Mouse (Mus musculus) forebrain, embryonic 12.5 days (tissue): ENCODE measurements at regions not wholly inside any gene's neighbourhood (a gene's known extent, or its start where the extent isn't known, plus 50 kb on each side); places are given as distances from the start of the nearest gene placed in this dataset.
A peak's percentile ranks its signal among the peaks of the same experiment; 100 is the strongest.
"Not testable (repeated sequence)": the region's sequence is repeated elsewhere in the genome, so short reads cannot be mapped to it uniquely, and the experiment has no call there.

Experiments
- ATAC-seq: fragments of 200-750 bp; cut with Nextera tagmentation; 2 replicates; pipeline ENCODE4 v1.8.0; 2017; ENCODE audit warnings: moderate TSS enrichment; ENCODE audit not compliant: low FRiP score
- H3K27ac ChIP-seq: fragments of 300-500 bp; sonication (generic); 2 replicates; pipeline ENCODE4 v1.5.1; 2016; ENCODE audit warnings: mild to moderate bottlenecking
- H3K27me3 ChIP-seq: fragments of 300-500 bp; sonication (generic); 2 replicates; pipeline ENCODE4 v1.6.1; 2016; ENCODE audit warnings: mild to moderate bottlenecking
- H3K36me3 ChIP-seq: fragments of 300-500 bp; sonication (generic); replicated peaks from 2 replicates; pipeline ENCODE4 v1.6.1; 2016; ENCODE audit warnings: mild to moderate bottlenecking
- H3K4me1 ChIP-seq: fragments of 300-500 bp; sonication (generic); 2 replicates; pipeline ENCODE4 v1.6.1; 2016
- H3K4me2 ChIP-seq: fragments of 300-500 bp; sonication (generic); 2 replicates; pipeline ENCODE4 v1.6.1; 2016; ENCODE audit warnings: mild to moderate bottlenecking, moderate library complexity
- H3K4me3 ChIP-seq: fragments of 300-500 bp; sonication (generic); replicated peaks from 2 replicates; pipeline ENCODE4 v1.5.1; 2016; ENCODE audit warnings: mild to moderate bottlenecking
- H3K9ac ChIP-seq: fragments of 300-500 bp; sonication (generic); 2 replicates; pipeline ENCODE4 v1.6.1; 2016; ENCODE audit warnings: mild to moderate bottlenecking
- H3K9me3 ChIP-seq: fragments of 300-500 bp; sonication (generic); 2 replicates; pipeline ENCODE4 v1.6.1; 2016
- WGBS: fragments of 180-500 bp; shearing (Covaris S2); methylation state at CpG from one replicate; pipeline ENCODE4 v1.1.7; 2016; 5-methylcytosine and 5-hydroxymethylcytosine counted together

DNA sequence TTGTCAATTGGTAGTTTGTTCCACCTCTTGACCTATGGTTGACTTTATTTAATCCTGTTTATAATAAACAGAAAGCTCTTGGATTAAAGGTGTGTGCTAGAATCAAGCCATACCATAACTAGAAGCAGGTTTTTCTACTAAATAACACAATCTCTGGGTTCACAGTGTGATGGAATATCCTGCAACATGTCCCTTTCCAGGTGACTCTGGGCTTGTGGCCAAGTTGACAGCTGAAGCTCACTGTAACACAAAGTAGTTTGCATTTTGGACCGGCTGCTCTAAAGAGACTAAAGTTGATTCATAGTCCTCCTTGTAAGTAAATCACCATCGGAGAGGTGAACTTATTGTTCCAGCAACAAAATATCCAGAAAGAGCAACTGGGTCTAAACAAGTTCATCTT lies 149.3 kb upstream of the Kctd3 start:
- H3K27me3 ChIP-seq: no peaks in the 10 kb centered on the region
- H3K4me2 ChIP-seq: no peak overlapping the region
- 85% methylated on average over 2 of the region's 2 CpGs for WGBS
- no peaks in the 10 kb centered on the region for H3K4me1 ChIP-seq
- no peak overlapping the region for H3K4me3 ChIP-seq
- no peak overlapping the region for H3K9ac ChIP-seq
- no peak overlapping the region for H3K27ac ChIP-seq
- no peaks in the 10 kb centered on the region for H3K9me3 ChIP-seq
- no peaks in the 10 kb centered on the region for H3K36me3 ChIP-seq
- ATAC-seq: no peak

DNA sequence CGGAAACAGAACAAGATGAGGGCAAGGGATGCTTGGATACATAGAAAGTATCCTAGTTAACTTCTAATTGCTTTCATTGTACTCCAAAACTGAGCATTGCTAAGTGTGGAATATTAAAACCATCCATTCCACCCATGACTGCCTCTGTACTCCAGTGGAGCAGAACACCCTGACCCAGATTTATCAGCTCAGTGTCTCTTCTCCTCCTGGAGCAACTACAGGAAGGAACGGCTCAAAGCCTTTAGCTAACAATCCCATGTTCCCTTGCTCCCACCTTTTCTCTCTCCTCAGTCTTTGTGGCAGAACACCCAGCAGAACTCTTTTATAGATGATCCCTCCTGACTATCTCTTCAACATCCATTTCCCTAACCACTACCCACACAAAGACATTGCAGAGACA lies 146.7 kb upstream of the Kctd3 start:
- H3K36me3 ChIP-seq: no peaks in the 10 kb centered on the region
- WGBS: 92% methylated on average over 2 of the region's 2 CpGs
- H3K27me3 ChIP-seq: no peaks in the 10 kb centered on the region
- H3K9me3 ChIP-seq: no peaks in the 10 kb centered on the region
- ATAC-seq: no peak
- H3K4me1 ChIP-seq: no peaks in the 10 kb centered on the region
- no peak overlapping the region for H3K4me2 ChIP-seq
- no peak overlapping the region for H3K27ac ChIP-seq
- no peak overlapping the region for H3K4me3 ChIP-seq
- no peak overlapping the region for H3K9ac ChIP-seq

DNA sequence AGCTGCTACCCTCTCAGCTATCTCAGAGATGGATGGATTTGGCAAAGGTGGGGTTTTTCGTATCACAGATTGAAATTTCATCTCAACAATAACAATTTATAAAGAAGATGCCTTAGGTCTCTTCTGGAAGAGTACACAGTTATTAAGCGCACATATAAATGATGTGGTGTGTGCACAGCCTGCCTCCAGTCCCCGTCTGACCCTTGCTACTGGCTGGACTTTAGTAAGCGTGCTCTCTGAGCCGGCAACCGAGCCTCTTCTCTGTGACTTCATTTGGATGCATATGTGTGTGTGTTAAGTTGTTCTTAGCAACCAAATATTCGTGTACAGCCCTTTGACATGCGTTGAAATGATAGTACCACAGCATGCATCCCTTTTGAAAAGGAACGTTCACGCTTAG lies 145.5 kb upstream of the Kctd3 start:
- Histone ChIP-seq H3K4me2 (no peak overlapping the region), H3K4me1 (no peaks in the 10 kb centered on the region), H3K27me3 (no peaks in the 10 kb centered on the region), H3K27ac (no peak overlapping the region), H3K4me3 (no peak overlapping the region), H3K9me3 (no peaks in the 10 kb centered on the region), H3K9ac (no peak overlapping the region), H3K36me3 (no peaks in the 10 kb centered on the region)
- ATAC-seq: no peak
- WGBS: 83% methylated on average over 10 of the region's 10 CpGs

DNA sequence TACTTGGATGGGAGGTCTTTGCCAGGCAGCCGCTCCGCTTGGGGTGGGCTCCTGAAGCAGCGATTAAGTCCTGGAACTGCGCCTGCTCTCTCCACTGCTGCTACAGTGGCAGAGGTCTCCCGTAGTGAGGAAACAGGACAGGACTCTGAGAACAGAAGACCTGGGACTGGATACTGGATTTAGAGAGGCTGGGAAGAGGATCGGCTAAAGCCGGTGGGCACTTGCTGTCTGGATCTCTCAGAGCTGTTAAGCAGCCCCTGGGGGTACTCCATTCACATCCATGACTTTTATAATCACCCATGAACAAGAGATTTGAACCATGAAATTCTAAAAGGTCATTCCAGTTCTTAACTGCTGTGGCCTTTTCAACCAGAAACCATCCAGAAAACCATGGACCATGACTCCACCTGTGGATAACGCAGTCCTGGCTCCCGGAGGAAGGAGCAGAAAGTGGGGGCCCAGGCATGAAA lies 135.4 kb upstream of the Kctd3 start:
- 47% methylated on average over 9 of the region's 9 CpGs for WGBS
- H3K4me1 ChIP-seq: peaks cover 11% of the 10 kb centered on the region
- no peaks in the 10 kb centered on the region for H3K27me3 ChIP-seq
- no peaks in the 10 kb centered on the region for H3K36me3 ChIP-seq
- H3K27ac ChIP-seq: no peak overlapping the region
- no peak overlapping the region for H3K4me2 ChIP-seq
- no peak for ATAC-seq
- no peaks in the 10 kb centered on the region for H3K9me3 ChIP-seq
- H3K4me3 ChIP-seq: no peak overlapping the region
- H3K9ac ChIP-seq: no peak overlapping the region

DNA sequence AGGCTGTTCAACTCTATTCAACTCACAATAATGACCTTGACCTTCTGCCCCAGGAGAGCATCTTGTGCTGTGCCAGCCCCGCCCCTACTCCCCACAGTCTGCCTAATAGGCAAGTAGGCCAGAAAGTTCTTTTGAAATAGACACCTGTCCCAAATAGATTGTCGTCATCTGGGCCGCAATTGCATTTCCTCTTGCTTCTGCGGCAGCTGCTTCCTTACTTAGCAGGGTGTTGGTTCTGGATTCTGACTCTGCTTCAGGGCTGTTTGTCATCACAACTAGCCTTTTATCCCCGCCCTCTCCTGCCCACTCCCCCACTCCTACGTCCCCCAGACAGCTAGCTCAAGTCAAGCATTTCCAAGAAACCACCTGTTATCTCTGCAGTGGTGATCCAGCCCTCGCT lies 134.9 kb upstream of the Kctd3 start:
- H3K4me3 ChIP-seq: no peak overlapping the region
- H3K36me3 ChIP-seq: no peaks in the 10 kb centered on the region
- no peak overlapping the region for H3K27ac ChIP-seq
- ATAC-seq: no peak
- no peaks in the 10 kb centered on the region for H3K27me3 ChIP-seq
- H3K4me1 ChIP-seq: peaks cover 11% of the 10 kb centered on the region
- no peak overlapping the region for H3K9ac ChIP-seq
- H3K9me3 ChIP-seq: no peaks in the 10 kb centered on the region
- no peak overlapping the region; the same call in 1 of the 2 replicates for H3K4me2 ChIP-seq
- 67% methylated on average over 7 of the region's 7 CpGs for WGBS

DNA sequence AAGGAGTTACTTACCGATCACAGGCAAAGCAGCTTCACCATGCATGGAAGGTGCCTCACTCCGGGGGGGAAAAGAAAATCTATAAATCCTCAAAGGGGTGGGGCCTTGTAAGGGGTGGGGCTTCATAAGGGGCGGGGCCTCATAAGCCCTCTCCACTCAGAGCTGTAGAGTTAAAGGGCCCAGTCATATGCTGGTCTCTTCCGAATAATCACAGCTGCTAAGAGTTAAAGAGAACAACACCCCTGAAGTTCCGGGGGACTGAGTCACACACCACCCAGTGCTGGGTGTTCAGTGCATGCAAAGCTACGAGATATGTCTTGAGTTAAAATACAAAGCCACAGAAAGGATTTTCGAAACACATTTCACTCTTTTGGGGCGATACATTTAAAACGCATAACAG lies 134.1 kb upstream of the Kctd3 start:
- H3K4me1 ChIP-seq: peaks cover 11% of the 10 kb centered on the region
- 91% methylated on average over 9 of the region's 9 CpGs for WGBS
- H3K4me3 ChIP-seq: no peak overlapping the region
- no peaks in the 10 kb centered on the region for H3K36me3 ChIP-seq
- no peak for ATAC-seq
- H3K9ac ChIP-seq: no peak overlapping the region
- no peaks in the 10 kb centered on the region for H3K9me3 ChIP-seq
- H3K27me3 ChIP-seq: no peaks in the 10 kb centered on the region
- H3K4me2 ChIP-seq: no peak overlapping the region
- no peak overlapping the region for H3K27ac ChIP-seq

DNA sequence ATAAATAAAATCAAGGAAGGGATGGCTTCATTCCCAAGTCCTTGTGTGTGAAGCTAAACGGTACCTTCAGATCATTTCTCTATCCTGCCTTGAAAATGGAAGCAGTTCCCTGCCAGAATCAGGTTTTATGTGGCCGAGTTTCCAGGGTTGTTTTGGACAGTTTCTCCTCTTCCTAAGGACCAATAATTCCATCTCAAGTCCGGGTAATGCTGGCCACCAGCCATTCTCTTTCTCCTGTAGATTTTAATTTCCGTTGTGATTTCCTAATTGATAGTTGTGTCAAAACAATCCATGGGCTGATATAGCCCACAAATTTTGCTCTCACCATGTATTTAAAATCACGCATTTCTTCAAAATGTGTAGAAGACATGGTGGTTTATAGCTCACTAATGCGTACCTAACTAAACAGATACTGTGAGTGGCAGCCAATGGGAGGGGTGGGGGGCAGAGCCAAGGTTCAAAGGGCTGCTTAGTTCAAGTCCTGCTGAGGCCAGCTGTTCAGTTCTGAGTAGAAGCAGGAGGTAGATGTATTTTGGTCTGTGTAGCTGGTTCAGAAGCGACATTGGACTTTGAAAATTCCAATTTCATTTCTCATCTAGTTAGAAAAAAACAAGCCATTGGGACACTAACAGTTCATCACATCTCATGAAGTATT lies 129.2 kb upstream of the Kctd3 start:
- H3K9ac ChIP-seq: no peak overlapping the region
- no peaks in the 10 kb centered on the region for H3K27me3 ChIP-seq
- H3K4me2 ChIP-seq: no peak overlapping the region
- H3K4me1 ChIP-seq: no peaks in the 10 kb centered on the region
- H3K4me3 ChIP-seq: no peak overlapping the region
- no peak overlapping the region for H3K27ac ChIP-seq
- H3K9me3 ChIP-seq: no peaks in the 10 kb centered on the region
- no peak for ATAC-seq
- 87% methylated on average over 7 of the region's 7 CpGs for WGBS
- no peaks in the 10 kb centered on the region for H3K36me3 ChIP-seq

DNA sequence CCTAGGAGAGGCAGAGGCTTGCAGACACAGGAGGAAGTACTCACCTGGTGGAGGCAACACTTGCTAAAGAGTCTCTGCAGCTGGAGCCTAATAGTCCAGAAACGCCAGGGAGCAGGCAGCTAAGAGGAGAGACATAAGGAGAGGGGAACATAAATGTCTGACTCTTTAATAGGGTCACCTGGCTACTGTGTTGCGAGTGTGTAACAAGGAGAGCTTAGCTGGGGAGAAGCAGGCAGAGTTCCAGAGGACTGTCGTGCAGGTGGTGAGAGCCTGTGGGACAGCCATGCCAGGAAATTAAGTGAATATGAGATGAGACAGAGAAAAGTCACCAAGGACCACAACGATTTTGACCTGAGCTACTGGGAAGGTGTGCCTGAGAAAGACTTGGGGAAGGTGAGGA lies 128.2 kb upstream of the Kctd3 start:
- Histone ChIP-seq H3K36me3 (no peaks in the 10 kb centered on the region), H3K4me1 (no peaks in the 10 kb centered on the region), H3K9ac (no peak overlapping the region), H3K27me3 (no peaks in the 10 kb centered on the region), H3K4me2 (no peak overlapping the region), H3K4me3 (no peak overlapping the region), H3K27ac (no peak overlapping the region), H3K9me3 (no peaks in the 10 kb centered on the region)
- 87% methylated on average over 4 of the region's 4 CpGs for WGBS
- no peak for ATAC-seq

DNA sequence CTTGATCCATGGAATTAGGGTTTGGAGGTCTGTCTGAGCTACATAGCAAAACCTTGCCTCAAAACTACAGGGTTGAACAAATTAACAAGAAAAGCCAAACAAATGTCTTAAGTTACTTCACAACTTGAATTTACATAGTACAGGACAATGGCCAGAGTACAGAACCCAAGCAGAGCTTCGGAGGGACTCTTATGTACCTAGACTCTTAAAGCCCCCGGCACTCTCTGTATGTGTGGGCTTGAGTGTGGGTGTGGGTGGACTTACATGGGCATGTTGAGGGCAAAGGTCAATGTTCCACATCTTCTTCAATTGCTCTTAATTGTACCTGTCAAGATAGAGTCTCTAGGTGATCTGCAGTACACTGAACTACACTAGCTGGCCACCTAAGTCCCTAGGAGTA lies 121.1 kb upstream of the Kctd3 start:
- H3K9ac ChIP-seq: no peak overlapping the region
- H3K27me3 ChIP-seq: no peaks in the 10 kb centered on the region
- no peak overlapping the region for H3K4me3 ChIP-seq
- H3K9me3 ChIP-seq: no peaks in the 10 kb centered on the region
- H3K36me3 ChIP-seq: no peaks in the 10 kb centered on the region
- no peak for ATAC-seq
- 96% methylated on average over 2 of the region's 2 CpGs for WGBS
- no peak overlapping the region for H3K27ac ChIP-seq
- peaks cover 13% of the 10 kb centered on the region for H3K4me1 ChIP-seq
- H3K4me2 ChIP-seq: no peak overlapping the region

DNA sequence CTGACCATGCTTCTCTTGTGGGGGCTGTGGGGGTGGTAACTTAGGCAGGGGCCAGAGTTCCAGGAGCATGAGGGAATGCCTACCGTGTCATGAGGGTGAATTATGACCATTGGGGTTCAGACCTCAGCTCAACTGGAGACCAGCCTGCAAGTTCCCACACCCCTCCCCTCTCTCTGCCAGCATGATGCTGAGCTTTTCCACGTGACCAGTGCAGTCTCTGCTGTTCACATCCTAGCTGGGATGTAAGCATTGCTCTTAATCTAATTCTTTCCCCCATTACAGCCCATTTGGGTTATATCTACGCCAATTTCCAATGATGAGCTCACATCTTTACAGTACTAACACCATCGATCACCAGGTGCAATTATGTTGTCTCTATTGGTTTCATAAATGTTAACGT lies 120.6 kb upstream of the Kctd3 start:
- 64% methylated on average over 5 of the region's 5 CpGs for WGBS
- not testable (repeated sequence) for ATAC-seq, H3K9me3 ChIP-seq, H3K4me3 ChIP-seq, H3K36me3 ChIP-seq, H3K27me3 ChIP-seq, H3K4me2 ChIP-seq, H3K27ac ChIP-seq, H3K9ac ChIP-seq
- peaks cover 13% of the 10 kb centered on the region for H3K4me1 ChIP-seq

DNA sequence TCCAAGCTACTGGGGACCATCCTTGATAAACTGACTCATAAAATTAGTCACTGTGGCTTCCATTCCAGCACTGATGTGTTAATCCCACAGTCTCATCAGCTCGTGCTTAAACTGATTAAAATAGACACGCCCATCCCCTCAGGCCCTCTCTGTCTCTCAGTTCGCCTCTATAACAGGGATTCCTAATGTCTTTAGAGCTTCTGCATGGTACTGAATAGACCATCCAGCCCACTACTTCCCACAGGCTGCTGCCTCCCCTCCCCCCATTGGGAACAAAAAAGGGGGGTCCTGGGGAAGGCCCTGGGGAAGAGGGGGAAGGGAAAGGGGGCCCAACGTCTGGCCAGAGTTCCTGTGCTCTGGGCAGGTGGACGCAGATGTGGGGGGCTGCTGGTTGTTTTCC lies 119.7 kb upstream of the Kctd3 start:
- Histone ChIP-seq H3K36me3 (no peaks in the 10 kb centered on the region), H3K4me1 (peaks cover 13% of the 10 kb centered on the region), H3K4me3 (no peak overlapping the region), H3K9me3 (no peaks in the 10 kb centered on the region), H3K27ac (no peak overlapping the region), H3K4me2 (no peak overlapping the region), H3K27me3 (no peaks in the 10 kb centered on the region), H3K9ac (no peak overlapping the region)
- 22% methylated on average over 5 of the region's 5 CpGs for WGBS
- ATAC-seq: peak; percentile 46; the same call in 1 of the 2 replicates

DNA sequence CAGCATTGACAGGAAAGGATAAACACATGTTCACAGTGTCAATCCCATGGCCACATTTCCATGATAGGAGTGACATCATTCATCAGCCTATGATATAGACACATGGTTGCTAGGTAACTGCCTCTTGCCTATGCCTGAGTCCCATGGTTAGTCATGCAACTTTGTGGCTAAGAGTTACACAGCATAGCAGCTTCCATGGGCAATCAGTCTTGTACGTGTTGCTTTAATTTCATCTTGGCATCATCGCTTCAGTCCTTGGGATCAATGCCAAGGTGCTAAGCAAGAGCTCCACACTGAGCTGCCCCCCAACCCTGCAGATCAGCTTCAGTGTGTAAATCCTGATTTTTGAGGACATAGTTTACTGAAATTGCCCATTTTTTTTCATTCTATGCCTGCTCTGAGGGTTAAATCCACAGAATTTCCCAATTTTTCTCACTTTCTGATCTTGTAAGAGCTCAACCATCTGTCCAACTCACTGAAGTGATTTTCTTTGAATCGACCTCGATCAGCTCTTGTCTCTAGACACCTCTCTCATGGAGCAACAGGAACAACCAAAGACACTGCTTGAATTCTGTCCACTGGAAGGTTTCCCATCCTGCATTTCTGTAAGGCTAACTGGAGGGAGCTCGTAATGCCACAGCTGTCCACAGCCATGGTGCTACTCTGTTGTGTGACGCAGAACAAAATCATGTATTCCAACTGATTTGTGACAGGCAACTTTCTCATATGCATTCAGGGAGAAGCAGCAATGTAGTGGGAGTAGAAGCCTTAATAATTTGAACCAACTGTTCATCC lies 112.5 kb upstream of the Kctd3 start:
- no peak overlapping the region for H3K27ac ChIP-seq
- H3K4me3 ChIP-seq: no peak overlapping the region
- 91% methylated on average over 6 of the region's 6 CpGs for WGBS
- no peak overlapping the region for H3K9ac ChIP-seq
- ATAC-seq: no peak
- H3K27me3 ChIP-seq: no peaks in the 10 kb centered on the region
- H3K36me3 ChIP-seq: no peaks in the 10 kb centered on the region
- H3K4me2 ChIP-seq: no peak overlapping the region
- 0 out of 2 replicates have a peak, but pooled peaks cover 2% of the 10 kb centered on the region for H3K9me3 ChIP-seq
- no peaks in the 10 kb centered on the region for H3K4me1 ChIP-seq

DNA sequence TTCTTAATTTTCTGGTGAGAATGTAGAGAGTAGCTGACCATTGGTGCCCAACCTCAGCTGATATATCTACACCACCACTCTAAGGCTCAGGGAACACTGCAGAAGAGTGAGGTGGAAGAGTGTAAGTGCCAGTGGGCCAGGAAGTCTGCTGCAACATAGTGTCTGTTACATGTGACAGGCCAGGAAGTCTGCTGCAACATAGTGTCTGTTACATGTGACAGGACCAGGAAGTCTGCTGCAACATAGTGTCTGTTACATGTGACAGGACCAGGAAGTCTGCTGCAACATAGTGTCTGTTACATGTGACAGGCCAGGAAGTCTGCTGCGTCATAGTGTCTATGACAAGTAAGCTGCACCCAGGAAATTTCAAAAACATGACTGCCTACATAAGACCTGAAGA lies 111.4 kb upstream of the Kctd3 start:
- H3K9me3 ChIP-seq, H3K4me2 ChIP-seq, H3K4me1 ChIP-seq, H3K27me3 ChIP-seq, H3K27ac ChIP-seq, ATAC-seq, H3K36me3 ChIP-seq, H3K4me3 ChIP-seq, H3K9ac ChIP-seq: not testable (repeated sequence)
- 89% methylated on average over 1 of the region's 1 CpGs for WGBS
